Mouse (Mus musculus) forebrain, postnatal 0 days (tissue): ENCODE measurements around the gene Rcan3. TPM values are rescaled to one million over a fixed set of nuclear protein-coding genes. Genes with fewer than 3 reads are reported as not detected.

ENCODE experiments used
- ATAC-seq: fragments of 200-750 bp; cut with Nextera tagmentation; 2 replicates; pipeline ENCODE4 v1.8.0; 2017; ENCODE audit warnings: mild to moderate bottlenecking, moderate library complexity
- DNase-seq: peaks from one replicate; pipeline ENCODE4 v3.0.0-alpha.2; 2015
- H3K27ac ChIP-seq: fragments of 300-500 bp; sonication (generic); 2 replicates; pipeline ENCODE4 v1.5.1; 2014; ENCODE audit warnings: low read depth, mild to moderate bottlenecking, antibody characterized with exemption, low read length, moderate library complexity, mixed read lengths
- H3K27me3 ChIP-seq: fragments of 300-500 bp; sonication (generic); 2 replicates; pipeline ENCODE4 v1.6.1; 2014; ENCODE audit warnings: mild to moderate bottlenecking, low read length, mixed read lengths; ENCODE audit not compliant: insufficient read depth
- H3K36me3 ChIP-seq: fragments of 300-500 bp; sonication (generic); 2 replicates; pipeline ENCODE4 v1.6.1; 2014; ENCODE audit warnings: mild to moderate bottlenecking, moderate library complexity; ENCODE audit not compliant: insufficient read depth
- H3K4me1 ChIP-seq: fragments of 300-500 bp; sonication (generic); 2 replicates; pipeline ENCODE4 v1.6.1; 2014; ENCODE audit warnings: antibody characterized with exemption; ENCODE audit not compliant: insufficient read depth
- H3K4me2 ChIP-seq: fragments of 300-500 bp; sonication (generic); 2 replicates; pipeline ENCODE4 v1.6.1; 2014; ENCODE audit warnings: low read depth, mild to moderate bottlenecking, moderate library complexity
- H3K4me3 ChIP-seq: fragments of 300-500 bp; sonication (generic); 2 replicates; pipeline ENCODE4 v1.5.1; 2014; ENCODE audit warnings: low read depth, low read length, mixed read lengths
- H3K9ac ChIP-seq: fragments of 300-500 bp; sonication (generic); 2 replicates; pipeline ENCODE4 v1.6.1; 2014; ENCODE audit warnings: mild to moderate bottlenecking
- H3K9me3 ChIP-seq: fragments of 300-500 bp; sonication (generic); 2 replicates; pipeline ENCODE4 v1.6.1; 2016; ENCODE audit warnings: low read length
- CTCF ChIP-seq: sonication (generic); IDR thresholded peaks from 2 replicates; pipeline ENCODE4 v1.5.1; 2016; ENCODE audit warnings: antibody characterized with exemption, control low read depth, low read depth
- WGBS: fragments of 180-500 bp; shearing (Covaris S2); extraction: QIAGEN DNeasy Blood & Tissue Kit; methylation state at CpG from one replicate; pipeline ENCODE4 v1.1.7; 2014; 5-methylcytosine and 5-hydroxymethylcytosine counted together
- polyA plus RNA-seq: library from polyadenylated mRNA; unstranded; fragments of >200 nt; fragmentation: Nextera tagmentation; extraction: Ambion mirVana; gene quantifications from 2 replicates; pipeline ENCODE4 v1.2.1, GENCODE M21; 2015
- total RNA-seq: library from RNA; depleted of rRNA; stranded (reverse); fragments of >200 nt; gene quantifications from 2 replicates; pipeline ENCODE4 v1.2.3, GENCODE M21; 2014

The Rcan3 gene
- total and polyA plus RNA-seq, 2 experiments from 2014 or later = 40.4 to 67.3 TPM

DNA sequence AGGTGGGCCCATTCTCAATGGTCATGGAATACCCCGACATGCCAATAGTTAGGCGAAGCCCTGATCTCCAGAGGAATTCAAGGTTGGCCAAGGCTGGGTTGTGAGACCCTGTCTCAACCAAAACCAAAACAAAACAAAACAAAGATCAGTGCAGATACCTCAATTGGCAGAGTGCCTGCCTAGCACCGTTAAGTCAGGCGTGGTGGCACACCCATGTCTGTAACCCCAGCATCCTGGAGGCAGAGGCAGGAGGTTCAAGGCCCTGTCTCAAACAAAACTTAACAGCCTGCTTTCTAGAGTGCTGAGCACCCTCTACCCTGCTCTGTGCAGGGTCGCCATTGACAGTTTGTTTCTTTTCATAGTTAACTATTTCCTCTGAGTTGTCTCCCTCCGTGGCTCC, 42.6 kb downstream of the Rcan3 start:
- H3K4me2 ChIP-seq = no peak overlapping the region
- H3K4me1 ChIP-seq = no peaks in the 10 kb centered on the region
- ATAC-seq (no peak), DNase-seq (no peak)
- no peak overlapping the region for H3K27ac ChIP-seq
- H3K9ac ChIP-seq = no peak overlapping the region
- no peaks in the 10 kb centered on the region for H3K27me3 ChIP-seq
- WGBS = 57% methylated on average over 6 of the region's 6 CpGs
- no peak for TF ChIP-seq CTCF
- H3K4me3 ChIP-seq = no peak overlapping the region
- no peaks in the 10 kb centered on the region for H3K9me3 ChIP-seq
- H3K36me3 ChIP-seq = no peaks in the 10 kb centered on the region

DNA sequence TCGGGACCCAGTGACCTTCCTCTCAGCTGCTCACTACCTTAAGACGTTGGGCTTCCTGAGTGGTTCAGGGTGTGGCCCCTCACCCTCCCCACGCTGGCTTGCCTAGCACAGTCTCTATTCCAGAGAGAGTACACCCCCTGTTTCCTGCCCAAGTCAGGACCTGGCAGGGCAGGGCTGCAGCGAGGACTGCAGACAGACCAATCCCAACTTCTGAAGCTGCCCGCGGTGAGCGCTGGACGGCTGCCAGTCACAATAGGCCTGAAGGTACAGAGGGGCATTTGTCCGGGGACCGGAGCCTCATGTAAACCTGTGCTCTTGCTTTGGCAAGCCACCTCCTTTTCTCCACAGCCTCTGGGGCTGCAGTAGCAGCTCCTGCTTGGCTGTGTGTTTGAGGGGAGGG, 48.0 kb downstream of the Rcan3 start:
- no peak overlapping the region for H3K9ac ChIP-seq
- no peak; the same call in 1 of the 2 replicates for ATAC-seq
- 38% methylated on average over 10 of the region's 10 CpGs for WGBS

DNA sequence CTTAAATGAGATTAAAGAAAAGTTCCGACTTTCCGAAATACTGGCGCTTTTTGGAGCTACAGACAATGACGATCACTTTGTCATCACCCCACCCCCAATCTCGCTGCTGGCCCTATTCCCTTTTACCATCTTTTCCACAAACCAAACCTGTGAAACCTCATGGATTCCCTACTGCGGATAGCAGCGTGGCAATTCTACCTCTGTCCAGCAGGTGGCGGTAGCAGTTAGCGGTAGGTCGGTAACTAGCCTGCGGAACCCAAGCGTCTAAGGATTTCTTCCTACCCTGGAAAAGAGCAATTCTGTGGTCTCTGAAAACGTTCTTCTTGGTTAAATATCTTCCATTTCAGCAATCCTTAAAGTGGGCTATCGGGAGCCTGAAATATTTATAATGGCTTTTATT, 51.3 kb downstream of the Rcan3 start:
- Histone ChIP-seq H3K4me3 (no peak overlapping the region), H3K9me3 (no peaks in the 10 kb centered on the region), H3K4me1 (no peaks in the 10 kb centered on the region), H3K4me2 (no peak overlapping the region), H3K9ac (no peak overlapping the region), H3K27me3 (no peaks in the 10 kb centered on the region), H3K36me3 (no peaks in the 10 kb centered on the region), H3K27ac (no peak overlapping the region)
- ATAC-seq (peak; percentile 76), DNase-seq (peak; percentile 93)
- TF ChIP-seq CTCF = peak; percentile 97
- WGBS = 4% methylated on average over 14 of the region's 14 CpGs

More for the DNA sequence above, 48.0 kb downstream of the Rcan3 start:
- H3K27me3 ChIP-seq = no peaks in the 10 kb centered on the region
- no peaks in the 10 kb centered on the region for H3K9me3 ChIP-seq
- H3K4me1 ChIP-seq = no peaks in the 10 kb centered on the region
- no peaks in the 10 kb centered on the region for H3K36me3 ChIP-seq
- H3K4me2 ChIP-seq = no peak overlapping the region
- TF ChIP-seq CTCF = no peak
- DNase-seq = no peak
- no peak overlapping the region for H3K27ac ChIP-seq
- H3K4me3 ChIP-seq = no peak overlapping the region

DNA sequence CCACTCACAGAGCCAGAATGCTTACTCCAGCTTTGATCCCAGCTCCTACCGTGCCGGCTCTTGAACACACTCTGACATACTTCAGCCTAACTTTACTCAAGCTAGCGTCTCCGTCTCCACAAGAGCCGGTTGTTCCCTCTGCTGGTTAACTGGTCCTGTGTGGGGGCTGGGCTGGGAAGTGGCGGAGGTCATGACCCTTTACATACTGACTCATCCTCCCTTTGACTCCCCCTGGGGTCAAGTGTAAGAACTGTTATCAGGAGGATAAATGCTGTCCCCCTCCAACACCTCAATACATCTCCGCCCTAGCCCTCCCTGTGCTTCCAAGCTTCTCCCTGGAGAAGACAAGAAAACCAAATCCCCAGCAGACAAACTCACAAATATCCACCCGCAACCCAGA, 52.3 kb downstream of the Rcan3 start:
- no peaks in the 10 kb centered on the region for H3K36me3 ChIP-seq
- 61% methylated on average over 8 of the region's 8 CpGs for WGBS
- no peaks in the 10 kb centered on the region for H3K27me3 ChIP-seq
- H3K4me2 ChIP-seq = no peak overlapping the region
- H3K9ac ChIP-seq = no peak overlapping the region
- H3K4me1 ChIP-seq = no peaks in the 10 kb centered on the region
- ATAC-seq (no peak), DNase-seq (no peak)
- H3K27ac ChIP-seq = no peak overlapping the region
- TF ChIP-seq CTCF = no peak
- no peaks in the 10 kb centered on the region for H3K9me3 ChIP-seq
- H3K4me3 ChIP-seq = no peak overlapping the region

DNA sequence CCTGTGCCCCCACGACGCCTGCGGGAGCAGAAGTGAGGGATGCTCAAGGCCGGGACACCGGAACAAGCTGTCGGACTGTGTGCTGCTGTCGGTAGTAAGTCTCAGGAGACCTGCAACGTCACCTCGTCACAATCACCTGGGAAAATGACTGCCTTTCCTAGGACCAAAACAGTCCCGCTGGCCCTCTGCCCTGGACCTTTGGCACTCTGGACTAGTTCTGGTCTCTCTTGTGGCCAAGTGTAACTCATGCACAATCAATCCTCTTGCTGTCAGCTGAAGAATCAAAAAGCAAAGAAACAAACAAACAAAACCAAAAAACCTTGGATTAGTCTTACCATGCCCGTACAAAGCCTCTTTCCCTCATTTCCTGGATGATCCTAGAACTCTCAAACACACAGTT, 56.4 kb downstream of the Rcan3 start:
- TF ChIP-seq CTCF = no peak
- ATAC-seq (no peak), DNase-seq (no peak)
- H3K4me1 ChIP-seq = no peaks in the 10 kb centered on the region
- 85% methylated on average over 11 of the region's 11 CpGs for WGBS
- no peak overlapping the region for H3K4me2 ChIP-seq
- no peak overlapping the region for H3K9ac ChIP-seq
- no peaks in the 10 kb centered on the region for H3K27me3 ChIP-seq
- no peaks in the 10 kb centered on the region for H3K36me3 ChIP-seq
- no peak overlapping the region for H3K4me3 ChIP-seq
- H3K9me3 ChIP-seq = no peaks in the 10 kb centered on the region
- H3K27ac ChIP-seq = no peak overlapping the region

DNA sequence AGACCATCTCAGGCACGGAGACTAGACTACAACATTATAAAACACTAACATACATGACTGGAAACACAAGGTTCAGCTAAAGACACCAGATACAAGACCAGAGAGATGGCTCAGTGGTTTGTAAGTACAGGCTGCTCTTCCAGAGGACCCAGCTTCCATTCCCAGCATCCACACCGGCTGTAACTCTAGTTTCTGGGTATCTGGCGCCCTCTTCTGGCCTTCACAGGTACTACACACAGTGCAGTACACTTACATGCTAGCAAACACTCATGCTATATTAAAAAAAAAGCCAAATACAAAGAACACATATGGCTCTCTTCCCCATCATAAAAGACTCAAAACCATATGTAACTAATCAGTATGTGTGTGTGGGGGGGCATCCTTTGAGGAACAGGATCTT, 58.2 kb downstream of the Rcan3 start:
- WGBS = 61% methylated on average over 3 of the region's 3 CpGs
- no peak overlapping the region for H3K27ac ChIP-seq
- ATAC-seq (no peak), DNase-seq (no peak)
- H3K4me2 ChIP-seq = no peak overlapping the region
- peak; percentile 48 for TF ChIP-seq CTCF
- H3K4me1 ChIP-seq = no peaks in the 10 kb centered on the region
- no peak overlapping the region for H3K4me3 ChIP-seq
- no peak overlapping the region for H3K9ac ChIP-seq
- no peaks in the 10 kb centered on the region for H3K27me3 ChIP-seq
- no peaks in the 10 kb centered on the region for H3K9me3 ChIP-seq
- no peaks in the 10 kb centered on the region for H3K36me3 ChIP-seq

DNA sequence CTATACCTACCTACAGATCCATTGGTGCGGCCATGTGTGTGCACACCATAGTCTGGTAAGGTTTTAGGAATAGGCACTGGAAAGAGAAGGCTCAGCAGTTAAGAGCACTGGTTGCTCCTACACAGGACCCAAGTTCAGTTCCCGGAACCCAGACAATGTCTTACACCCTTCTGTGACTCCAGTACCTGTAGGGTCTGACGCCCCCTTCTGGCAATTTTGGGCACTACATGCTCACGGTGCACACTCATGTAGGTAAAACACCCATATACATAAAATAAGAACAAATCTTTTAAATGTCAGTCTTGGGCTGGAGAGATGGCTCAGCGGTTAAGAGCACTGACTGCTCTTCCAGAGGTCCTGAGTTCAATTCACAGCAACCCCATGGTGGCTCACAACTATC, 60.4 kb downstream of the Rcan3 start:
- no peak overlapping the region for H3K4me2 ChIP-seq
- ATAC-seq (no peak), DNase-seq (no peak)
- no peaks in the 10 kb centered on the region for H3K4me1 ChIP-seq
- no peaks in the 10 kb centered on the region for H3K27me3 ChIP-seq
- H3K4me3 ChIP-seq = no peak overlapping the region
- no peak overlapping the region for H3K9ac ChIP-seq
- WGBS = 81% methylated on average over 5 of the region's 5 CpGs
- H3K36me3 ChIP-seq = no peaks in the 10 kb centered on the region
- H3K27ac ChIP-seq = no peak overlapping the region
- no peaks in the 10 kb centered on the region for H3K9me3 ChIP-seq
- TF ChIP-seq CTCF = no peak

DNA sequence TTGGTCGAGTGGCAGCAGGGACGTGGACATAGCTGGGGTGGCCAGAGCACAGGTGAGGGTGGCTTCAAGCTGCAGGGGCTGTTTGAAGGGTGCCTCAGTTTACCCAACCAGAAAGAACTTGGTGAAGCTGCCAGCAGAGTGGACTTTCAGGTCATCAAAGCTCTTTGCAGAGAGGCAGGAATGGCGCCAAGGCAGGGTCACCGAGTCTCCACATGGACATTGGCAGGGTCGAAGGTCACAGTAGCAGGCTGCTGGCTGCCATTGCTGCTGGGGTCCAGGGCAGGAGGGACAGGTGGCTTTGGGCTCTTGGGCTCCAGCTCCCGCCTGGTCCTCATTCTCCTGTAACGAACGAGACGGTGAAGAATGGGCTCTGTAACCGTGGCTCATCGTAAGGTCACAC, 63.3 kb downstream of the Rcan3 start:
- no peaks in the 10 kb centered on the region for H3K36me3 ChIP-seq
- no peaks in the 10 kb centered on the region for H3K27me3 ChIP-seq
- H3K27ac ChIP-seq = no peak overlapping the region
- H3K4me1 ChIP-seq = no peaks in the 10 kb centered on the region
- DNase-seq = no peak
- no peak for TF ChIP-seq CTCF
- WGBS = 74% methylated on average over 11 of the region's 11 CpGs
- ATAC-seq = no peak
- no peak overlapping the region for H3K9ac ChIP-seq
- H3K4me3 ChIP-seq = no peak overlapping the region
- no peaks in the 10 kb centered on the region for H3K9me3 ChIP-seq
- H3K4me2 ChIP-seq = no peak overlapping the region
